Mouse (Mus musculus): ENCODE measurements around the gene Lax1.
"Not testable (repeated sequence)": the region's sequence is repeated elsewhere in the genome, so short reads cannot be mapped to it uniquely, and the experiment has no call there.

Gene Lax1

GRCm38 (mm10) chr1:133688301-133688700 is 1.6 kb downstream of the Lax1 start:
- in situ Hi-C loops (cut with MboI, MseI), result no loop called here

- in situ Hi-C loops (cut with MboI, MseI), result no loop called here
Measured at GRCm38 (mm10) chr1:133685749-133686519, 4.0 kb downstream of the Lax1 start.

GRCm38 (mm10) chr1:133671801-133672200 is 18.1 kb downstream of the Lax1 start:
- in situ Hi-C loops (cut with MboI, MseI), result no loop called here

- in situ Hi-C loops (cut with MboI, MseI), result no loop called here
Measured at GRCm38 (mm10) chr1:133671266-133671665, 18.6 kb downstream of the Lax1 start.

GRCm38 (mm10) chr1:133670776-133671175 is 19.1 kb downstream of the Lax1 start:
- in situ Hi-C loops (cut with MboI, MseI), result no loop called here

GRCm38 (mm10) chr1:133670190-133670589 is 19.7 kb downstream of the Lax1 start:
- in situ Hi-C loops (cut with MboI, MseI), result no loop called here

GRCm38 (mm10) chr1:133668618-133669017 is 21.3 kb downstream of the Lax1 start:
- in situ Hi-C loops (cut with MboI, MseI), result no loop called here

- in situ Hi-C loops (cut with MboI, MseI), result no loop called here
Measured at GRCm38 (mm10) chr1:133667721-133668120, 22.2 kb downstream of the Lax1 start.

- in situ Hi-C loops (cut with MboI, MseI), result not testable (repeated sequence)
Measured at GRCm38 (mm10) chr1:133665713-133666112, 24.2 kb downstream of the Lax1 start.

GRCm38 (mm10) chr1:133664203-133664970 is 25.5 kb downstream of the Lax1 start:
- in situ Hi-C loops (cut with MboI, MseI), result no loop called here

- in situ Hi-C loops (cut with MboI, MseI), result no loop called here
Measured at GRCm38 (mm10) chr1:133663427-133663826, 26.5 kb downstream of the Lax1 start.

GRCm38 (mm10) chr1:133662941-133663340 is 27.0 kb downstream of the Lax1 start:
- in situ Hi-C loops (cut with MboI, MseI), result no loop called here

GRCm38 (mm10) chr1:133661203-133661933 is 28.5 kb downstream of the Lax1 start, which contains the start of gene Gm38394:
Gm38394 (minus strand) TSS chr1:133661318.
- in situ Hi-C loops (cut with MboI, MseI), result no loop called here

GRCm38 (mm10) chr1:133660466-133661202 is 29.3 kb downstream of the Lax1 start, which contains the start of gene Zbed6:
Zbed6 (minus strand) TSS chr1:133660885.
- in situ Hi-C loops (cut with MboI, MseI), result no loop called here

GRCm38 (mm10) chr1:133658878-133659277 is 31.0 kb downstream of the Lax1 start:
- in situ Hi-C loops (cut with MboI, MseI), result no loop called here

- in situ Hi-C loops (cut with MboI, MseI), result no loop called here
Measured at GRCm38 (mm10) chr1:133656811-133657210, 33.1 kb downstream of the Lax1 start.

- in situ Hi-C loops (cut with MboI, MseI), result no loop called here
Measured at GRCm38 (mm10) chr1:133653033-133653432, 36.9 kb downstream of the Lax1 start.

GRCm38 (mm10) chr1:133650288-133651055 is 39.4 kb downstream of the Lax1 start:
- in situ Hi-C loops (cut with MboI, MseI), result no loop called here

- in situ Hi-C loops (cut with MboI, MseI), result loop anchor here (25.0 kb wide), 1 partner anchor 633 kb away; no protein-coding TSS in a partner anchor
Measured at GRCm38 (mm10) chr1:133645652-133646051, 44.3 kb downstream of the Lax1 start.

- in situ Hi-C loops (cut with MboI, MseI), result loop anchor here (25.0 kb wide), 1 partner anchor 629 kb away; no protein-coding TSS in a partner anchor
Measured at GRCm38 (mm10) chr1:133641163-133641562, 48.7 kb downstream of the Lax1 start.

Measured in T-helper 1 cell (primary cell).